Mouse (Mus musculus) small intestine, adult 2 months (tissue): ENCODE results near the gene Endod1. TPM values are rescaled to one million over a fixed set of nuclear protein-coding genes. Genes with fewer than 3 reads are reported as not detected.

Experiments used
- H3K27ac ChIP-seq: fragments of 200-500 bp; 2 replicates; pipeline ENCODE4 v1.5.1; 2012; ENCODE audit warnings: low read depth, low read length, control low read depth, inconsistent platforms; ENCODE audit not compliant: insufficient read depth
- H3K27me3 ChIP-seq: fragments of 200-500 bp; 2 replicates; pipeline ENCODE4 v1.6.1; 2012; ENCODE audit warnings: mild to moderate bottlenecking, moderate library complexity, low read length, inconsistent platforms; ENCODE audit not compliant: control insufficient read depth, insufficient read depth
- H3K36me3 ChIP-seq: fragments of 200-500 bp; 2 replicates; pipeline ENCODE4 v1.6.1; 2012; ENCODE audit warnings: mild to moderate bottlenecking, low read length, control low read depth, inconsistent platforms; ENCODE audit not compliant: control insufficient read depth, insufficient read depth
- H3K4me1 ChIP-seq: fragments of 200-500 bp; 2 replicates; pipeline ENCODE4 v1.6.1; 2012; ENCODE audit warnings: low read length, inconsistent platforms, mixed read lengths; ENCODE audit not compliant: control insufficient read depth, insufficient read depth, insufficient read length
- H3K4me3 ChIP-seq: fragments of 200-500 bp; 2 replicates; pipeline ENCODE4 v1.5.1; 2012; ENCODE audit warnings: low read depth, mild to moderate bottlenecking, control low read depth, inconsistent platforms, low read length, moderate library complexity
- CTCF ChIP-seq: fragments of 200-500 bp; IDR thresholded peaks from 2 replicates; pipeline ENCODE4 v1.5.1; 2012; ENCODE audit warnings: low read depth, mild to moderate bottlenecking, control low read depth, inconsistent platforms, low read length, moderate library complexity, mixed read lengths; ENCODE audit not compliant: insufficient replicate concordance, insufficient read length; ENCODE audit errors: extremely low read depth
- POLR2A ChIP-seq: fragments of 200-500 bp; IDR thresholded peaks from 2 replicates; pipeline ENCODE4 v1.6.1; 2012; ENCODE audit warnings: low read depth, mild to moderate bottlenecking, control low read depth, inconsistent platforms, low read length, moderate library complexity
- WGBS: fragments of 180-500 bp; shearing (Covaris S2); methylation state at CpG from one replicate; pipeline ENCODE4 v1.1.7; 2018; 5-methylcytosine and 5-hydroxymethylcytosine counted together
- polyA plus RNA-seq: library from polyadenylated mRNA; depleted of rRNA; stranded (reverse); fragments of >200 nt; gene quantifications from 2 replicates; pipeline ENCODE4 v1.2.3, GENCODE M21; 2012

Endod1 gene
- polyA plus RNA-seq, 1 experiment: 114 TPM

DNA sequence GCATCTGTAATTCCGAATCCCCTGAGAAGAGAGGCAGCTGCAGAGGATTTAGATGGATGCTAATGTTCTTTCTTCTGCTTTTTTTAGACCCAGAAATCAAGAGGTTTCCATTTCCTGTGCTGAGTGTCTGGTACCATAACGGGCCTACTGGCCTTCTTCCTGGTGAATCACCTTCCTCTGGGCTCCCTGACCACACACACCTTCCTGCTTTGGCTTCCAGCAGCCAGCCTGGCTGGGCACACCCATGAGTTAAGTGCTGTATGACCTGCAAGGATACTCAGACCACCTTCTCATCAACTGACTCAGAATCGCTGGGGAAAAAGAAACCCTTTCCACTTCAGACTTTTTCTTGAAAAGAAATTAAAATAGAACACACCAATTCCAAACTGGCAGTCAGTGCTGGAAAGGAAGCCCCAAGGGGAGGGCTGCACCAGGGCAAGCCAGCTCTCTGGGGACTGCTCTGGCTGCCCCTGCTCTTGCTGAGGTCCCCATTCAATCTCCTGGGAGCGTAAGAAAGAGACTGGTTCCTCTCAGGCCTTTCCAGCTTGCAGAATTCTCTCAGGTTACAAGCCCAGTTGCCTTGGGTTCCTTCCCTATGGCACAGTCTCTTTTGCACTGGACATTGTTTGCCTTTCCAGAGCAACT lies 15.7 kb downstream of the Endod1 start:
- TF ChIP-seq CTCF (no peak), POLR2A (no peak)
- WGBS: 66% methylated on average over 4 of the region's 4 CpGs
- H3K27ac ChIP-seq: no peak overlapping the region

DNA sequence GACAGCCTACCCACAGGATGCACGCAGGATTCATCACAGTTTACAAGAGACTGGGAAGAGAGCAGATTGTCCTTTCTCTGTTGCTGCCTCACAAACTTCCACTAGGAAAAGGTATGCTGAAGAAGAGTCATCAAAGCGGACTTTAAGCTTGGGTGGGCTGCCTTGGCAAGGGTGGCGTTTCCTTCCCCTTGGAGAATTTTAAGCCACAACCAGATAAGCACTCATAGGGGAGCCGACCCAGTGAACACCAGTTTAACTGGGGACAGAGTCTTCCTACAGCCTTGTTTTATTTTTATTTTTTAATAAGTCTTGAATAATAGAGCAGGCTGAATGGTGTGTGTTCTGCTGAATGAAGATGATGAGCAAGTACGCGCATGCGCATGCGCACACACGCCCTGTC lies 16.6 kb downstream of the Endod1 start:
- H3K36me3 ChIP-seq: peaks cover 4% of the 10 kb centered on the region
- H3K4me3 ChIP-seq: no peak overlapping the region
- H3K4me1 ChIP-seq: peaks cover 2% of the 10 kb centered on the region; the same call in 1 of the 2 replicates
- H3K27ac ChIP-seq: no peak overlapping the region
- no peaks in the 10 kb centered on the region for H3K27me3 ChIP-seq
- WGBS: 91% methylated on average over 9 of the region's 9 CpGs
- TF ChIP-seq CTCF: no peak
- TF ChIP-seq POLR2A: no peak

More for the DNA sequence above, 15.7 kb downstream of the Endod1 start:
- peaks cover 2% of the 10 kb centered on the region for H3K36me3 ChIP-seq
- no peaks in the 10 kb centered on the region for H3K27me3 ChIP-seq
- H3K4me1 ChIP-seq: peaks cover 2% of the 10 kb centered on the region; the same call in 1 of the 2 replicates
- H3K4me3 ChIP-seq: no peak overlapping the region

- H3K27ac ChIP-seq: no peak overlapping the region
- H3K36me3 ChIP-seq: peaks cover 4% of the 10 kb centered on the region
- no peaks in the 10 kb centered on the region; the same call in 1 of the 2 replicates for H3K4me1 ChIP-seq
- no peak overlapping the region for H3K4me3 ChIP-seq
- no peaks in the 10 kb centered on the region for H3K27me3 ChIP-seq
- TF ChIP-seq CTCF: no peak
- TF ChIP-seq POLR2A: no peak
- WGBS: 76% methylated on average over 6 of the region's 6 CpGs
These were observed 17.8 kb downstream of the Endod1 start for GRCm38 (mm10) chr9:14363540-14363939.

DNA sequence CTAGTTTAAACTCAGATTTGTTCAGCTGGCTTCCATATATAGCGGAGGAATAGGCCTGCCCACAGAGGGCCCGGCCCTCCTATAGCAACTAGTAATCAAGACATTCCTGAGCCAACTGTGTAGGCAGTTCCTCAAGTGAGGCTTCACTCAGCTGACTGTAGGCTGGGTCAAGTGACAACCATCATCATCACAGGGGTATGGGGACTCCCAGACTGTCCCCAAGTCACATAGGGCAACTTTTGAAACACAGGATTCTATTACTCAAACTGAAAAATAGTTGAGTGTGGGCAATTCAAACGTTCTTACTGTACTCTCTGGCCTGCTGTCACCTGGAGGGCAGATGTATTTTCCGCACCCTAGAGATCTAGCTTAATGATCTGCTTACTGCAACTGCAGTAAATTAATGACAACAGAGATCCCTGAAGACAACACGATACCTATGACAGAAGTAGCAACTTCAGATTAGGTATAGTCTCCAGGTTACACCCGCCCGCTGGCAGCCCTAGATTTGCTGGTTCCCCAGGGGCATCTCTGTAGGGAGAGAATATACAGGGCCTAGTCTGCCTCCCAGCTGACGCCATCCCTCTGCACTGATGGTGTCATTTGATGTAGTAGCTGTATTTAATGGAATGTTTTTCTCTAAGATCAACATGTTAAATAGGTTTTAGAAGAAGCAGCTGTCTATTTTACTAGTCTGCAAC lies 19.1 kb downstream of the Endod1 start:
- Histone ChIP-seq H3K27ac (no peak overlapping the region), H3K27me3 (no peaks in the 10 kb centered on the region), H3K4me3 (no peak overlapping the region), H3K36me3 (peaks cover 8% of the 10 kb centered on the region), H3K4me1 (no peaks in the 10 kb centered on the region; the same call in 1 of the 2 replicates)
- TF ChIP-seq CTCF (no peak), POLR2A (no peak)
- WGBS: 88% methylated on average over 8 of the region's 8 CpGs

- no peak overlapping the region for H3K27ac ChIP-seq
- no peaks in the 10 kb centered on the region for H3K27me3 ChIP-seq
- no peaks in the 10 kb centered on the region for H3K4me1 ChIP-seq
- peak; percentile 33; the same call in 1 of the 2 replicates for TF ChIP-seq CTCF
- no peak for TF ChIP-seq POLR2A
- H3K4me3 ChIP-seq: no peak overlapping the region
- peaks cover 8% of the 10 kb centered on the region for H3K36me3 ChIP-seq
- WGBS: 54% methylated on average over 4 of the region's 4 CpGs
These were observed 24.3 kb downstream of the Endod1 start for GRCm38 (mm10) chr9:14357033-14357432.

GRCm38 (mm10) chr9:14354852-14355251 lies 26.5 kb downstream of the Endod1 start:
- TF ChIP-seq POLR2A: no peak
- no peak for TF ChIP-seq CTCF
- Histone ChIP-seq H3K27me3 (no peaks in the 10 kb centered on the region), H3K4me1 (no peaks in the 10 kb centered on the region), H3K27ac (no peak overlapping the region), H3K4me3 (no peak overlapping the region), H3K36me3 (peaks cover 5% of the 10 kb centered on the region)
- 76% methylated on average over 6 of the region's 6 CpGs for WGBS

GRCm38 (mm10) chr9:14352337-14352736 lies 29.0 kb downstream of the Endod1 start:
- WGBS: 69% methylated on average over 1 of the region's 1 CpGs
- TF ChIP-seq POLR2A (no peak), CTCF (no peak)
- Histone ChIP-seq H3K4me3 (no peak overlapping the region), H3K36me3 (peaks cover 2% of the 10 kb centered on the region), H3K4me1 (no peaks in the 10 kb centered on the region), H3K27ac (no peak overlapping the region), H3K27me3 (no peaks in the 10 kb centered on the region)
